Mouse (Mus musculus) neural tube, embryonic 13.5 days (tissue): ENCODE measurements around the gene Tcea3. TPM values are rescaled to one million over a fixed set of nuclear protein-coding genes. Genes with fewer than 3 reads are reported as not detected.

Source experiments
- ATAC-seq: fragments of 200-750 bp; cut with Nextera tagmentation; 2 replicates; pipeline ENCODE4 v1.8.0; 2017; ENCODE audit warnings: low read depth, mild to moderate bottlenecking, moderate TSS enrichment, moderate library complexity
- H3K27ac ChIP-seq: fragments of 300-500 bp; sonication (generic); replicated peaks from 2 replicates; pipeline ENCODE4 v1.5.1; 2015; ENCODE audit warnings: moderate library complexity, mild to moderate bottlenecking, inconsistent platforms
- H3K27me3 ChIP-seq: fragments of 300-500 bp; sonication (generic); 2 replicates; pipeline ENCODE4 v1.6.1; 2015; ENCODE audit warnings: mild to moderate bottlenecking, inconsistent platforms
- H3K36me3 ChIP-seq: fragments of 300-500 bp; sonication (generic); 2 replicates; pipeline ENCODE4 v1.6.1; 2015; ENCODE audit warnings: mild to moderate bottlenecking, inconsistent platforms
- H3K4me1 ChIP-seq: fragments of 300-500 bp; sonication (generic); replicated peaks from 2 replicates; pipeline ENCODE4 v1.6.1; 2015; ENCODE audit warnings: inconsistent platforms
- H3K4me2 ChIP-seq: fragments of 300-500 bp; sonication (generic); 2 replicates; pipeline ENCODE4 v1.6.1; 2015; ENCODE audit warnings: inconsistent platforms, mild to moderate bottlenecking, moderate library complexity
- H3K4me3 ChIP-seq: fragments of 300-500 bp; sonication (generic); 2 replicates; pipeline ENCODE4 v1.5.1; 2015; ENCODE audit warnings: mild to moderate bottlenecking, inconsistent platforms
- H3K9ac ChIP-seq: fragments of 300-500 bp; sonication (generic); 2 replicates; pipeline ENCODE4 v1.6.1; 2015; ENCODE audit warnings: moderate library complexity, mild to moderate bottlenecking, inconsistent platforms
- H3K9me3 ChIP-seq: fragments of 300-500 bp; sonication (generic); 2 replicates; pipeline ENCODE4 v1.6.1; 2016; ENCODE audit warnings: inconsistent platforms
- WGBS: fragments of 180-500 bp; shearing (Covaris S2); methylation state at CpG from one replicate; pipeline ENCODE4 v1.1.7; 2015; 5-methylcytosine and 5-hydroxymethylcytosine counted together
- polyA plus RNA-seq: library from polyadenylated mRNA; unstranded; fragments of >200 nt; fragmentation: Nextera tagmentation; extraction: Ambion mirVana; gene quantifications from 2 replicates; pipeline ENCODE4 v1.2.1, GENCODE M21; 2015

The Tcea3 gene
- polyA plus RNA-seq = 1.9 and 2.6 TPM in 2 replicates

- Histone ChIP-seq H3K27me3 (peaks cover 72% of the 10 kb centered on the region), H3K9me3 (no peaks in the 10 kb centered on the region), H3K36me3 (no peaks in the 10 kb centered on the region), H3K4me3 (peak within 1 kb of the TSS; percentile 40), H3K27ac (no peak within 1 kb of the TSS), H3K9ac (peak within 1 kb of the TSS; percentile 34), H3K4me2 (peak within 1 kb of the TSS; percentile 71), H3K4me1 (peaks cover 39% of the 10 kb centered on the region)
- under 1% methylated on average over 46 of the region's 46 CpGs for WGBS
- ATAC-seq = peak; percentile 49; the same call in 1 of the 2 replicates
Observed at GRCm38 (mm10) chr4:136247729-136248463, at the start of gene Tcea3. TSS of gene Tcea3 (plus strand) at chr4:136247729.

GRCm38 (mm10) chr4:136198846-136199245 is 48.7 kb upstream of the Tcea3 start:
- H3K36me3 ChIP-seq = no peaks in the 10 kb centered on the region
- no peak overlapping the region for H3K4me2 ChIP-seq
- ATAC-seq = no peak
- 72% methylated on average over 7 of the region's 7 CpGs for WGBS
- H3K9me3 ChIP-seq = no peaks in the 10 kb centered on the region
- H3K27me3 ChIP-seq = no peaks in the 10 kb centered on the region
- H3K4me1 ChIP-seq = no peaks in the 10 kb centered on the region
- H3K4me3 ChIP-seq = no peak overlapping the region
- no peak overlapping the region for H3K9ac ChIP-seq
- no peak overlapping the region for H3K27ac ChIP-seq

- H3K4me3 ChIP-seq = no peak overlapping the region
- no peak overlapping the region for H3K27ac ChIP-seq
- H3K27me3 ChIP-seq = no peaks in the 10 kb centered on the region
- H3K9ac ChIP-seq = no peak overlapping the region
- WGBS = 36% methylated on average over 9 of the region's 9 CpGs
- no peak for ATAC-seq
- no peaks in the 10 kb centered on the region for H3K36me3 ChIP-seq
- no peaks in the 10 kb centered on the region for H3K9me3 ChIP-seq
- no peak overlapping the region for H3K4me2 ChIP-seq
- H3K4me1 ChIP-seq = no peaks in the 10 kb centered on the region
Observed at GRCm38 (mm10) chr4:136199562-136200292, 47.8 kb upstream of the Tcea3 start.

GRCm38 (mm10) chr4:136202509-136202908 is 45.0 kb upstream of the Tcea3 start:
- ATAC-seq = no peak
- no peak overlapping the region for H3K27ac ChIP-seq
- peaks cover 17% of the 10 kb centered on the region for H3K4me1 ChIP-seq
- H3K4me2 ChIP-seq = no peak overlapping the region
- no peak overlapping the region for H3K9ac ChIP-seq
- H3K27me3 ChIP-seq = no peaks in the 10 kb centered on the region
- H3K4me3 ChIP-seq = no peak overlapping the region
- no peaks in the 10 kb centered on the region for H3K9me3 ChIP-seq
- WGBS = 6% methylated on average over 9 of the region's 9 CpGs
- no peaks in the 10 kb centered on the region for H3K36me3 ChIP-seq

GRCm38 (mm10) chr4:136204775-136205174 is 42.8 kb upstream of the Tcea3 start:
- no peak for ATAC-seq
- Histone ChIP-seq H3K9me3 (no peaks in the 10 kb centered on the region), H3K27me3 (0 out of 2 replicates have a peak, but pooled peaks cover 5% of the 10 kb centered on the region), H3K4me2 (no peak overlapping the region), H3K36me3 (no peaks in the 10 kb centered on the region), H3K4me1 (peaks cover 29% of the 10 kb centered on the region), H3K27ac (no peak overlapping the region), H3K4me3 (no peak overlapping the region), H3K9ac (no peak overlapping the region)
- 80% methylated on average over 2 of the region's 2 CpGs for WGBS

- WGBS = under 1% methylated on average over 54 of the region's 54 CpGs
- Histone ChIP-seq H3K36me3 (no peaks in the 10 kb centered on the region), H3K9ac (peak within 1 kb of the TSS; percentile 79), H3K4me2 (peak within 1 kb of the TSS; percentile 97), H3K27ac (peak within 1 kb of the TSS; percentile 46), H3K9me3 (no peaks in the 10 kb centered on the region), H3K27me3 (0 out of 2 replicates have a peak, but pooled peaks cover 5% of the 10 kb centered on the region), H3K4me3 (peak within 1 kb of the TSS; percentile 65), H3K4me1 (peaks cover 29% of the 10 kb centered on the region)
- peak; percentile 89 for ATAC-seq
Observed at GRCm38 (mm10) chr4:136206033-136206893, 41.3 kb upstream of the Tcea3 start, which contains the start of gene Asap3. TSS of gene Asap3 (plus strand) at chr4:136206365.

- no peaks in the 10 kb centered on the region for H3K9me3 ChIP-seq
- H3K4me2 ChIP-seq = peak overlapping the region; percentile 97
- H3K4me1 ChIP-seq = peaks cover 29% of the 10 kb centered on the region
- no peak; the same call in 1 of the 2 replicates for ATAC-seq
- H3K4me3 ChIP-seq = peak overlapping the region; percentile 65
- H3K27ac ChIP-seq = peak overlapping the region; percentile 46
- 2% methylated on average over 6 of the region's 6 CpGs for WGBS
- 0 out of 2 replicates have a peak, but pooled peaks cover 5% of the 10 kb centered on the region for H3K27me3 ChIP-seq
- no peaks in the 10 kb centered on the region for H3K36me3 ChIP-seq
- H3K9ac ChIP-seq = peak overlapping the region; percentile 79
Observed at GRCm38 (mm10) chr4:136206943-136207342, 40.6 kb upstream of the Tcea3 start.

- H3K27ac ChIP-seq = no peak overlapping the region
- no peaks in the 10 kb centered on the region for H3K9me3 ChIP-seq
- H3K4me1 ChIP-seq = peaks cover 33% of the 10 kb centered on the region
- H3K27me3 ChIP-seq = 0 out of 2 replicates have a peak, but pooled peaks cover 5% of the 10 kb centered on the region
- no peak overlapping the region for H3K9ac ChIP-seq
- H3K4me2 ChIP-seq = no peak overlapping the region
- H3K4me3 ChIP-seq = no peak overlapping the region
- ATAC-seq = no peak
- H3K36me3 ChIP-seq = no peaks in the 10 kb centered on the region
- 82% methylated on average over 9 of the region's 9 CpGs for WGBS
Observed at GRCm38 (mm10) chr4:136210931-136211330, 36.6 kb upstream of the Tcea3 start.

GRCm38 (mm10) chr4:136213629-136214028 is 33.9 kb upstream of the Tcea3 start:
- no peaks in the 10 kb centered on the region for H3K36me3 ChIP-seq
- H3K9ac ChIP-seq = no peak overlapping the region
- no peak for ATAC-seq
- 0 out of 2 replicates have a peak overlapping the region, but pooled peaks have one; percentile 28 for H3K27ac ChIP-seq
- no peak overlapping the region for H3K4me2 ChIP-seq
- peaks cover 29% of the 10 kb centered on the region for H3K4me1 ChIP-seq
- no peak overlapping the region for H3K4me3 ChIP-seq
- H3K27me3 ChIP-seq = 0 out of 2 replicates have a peak, but pooled peaks cover 3% of the 10 kb centered on the region
- H3K9me3 ChIP-seq = no peaks in the 10 kb centered on the region
- WGBS = 77% methylated on average over 7 of the region's 7 CpGs

- no peak overlapping the region for H3K27ac ChIP-seq
- H3K9ac ChIP-seq = no peak overlapping the region
- H3K4me2 ChIP-seq = no peak overlapping the region
- H3K36me3 ChIP-seq = no peaks in the 10 kb centered on the region
- H3K4me1 ChIP-seq = peaks cover 36% of the 10 kb centered on the region
- ATAC-seq = no peak
- H3K4me3 ChIP-seq = no peak overlapping the region
- H3K27me3 ChIP-seq = 0 out of 2 replicates have a peak, but pooled peaks cover 4% of the 10 kb centered on the region
- H3K9me3 ChIP-seq = no peaks in the 10 kb centered on the region
- 83% methylated on average over 8 of the region's 8 CpGs for WGBS
Observed at GRCm38 (mm10) chr4:136214828-136215227, 32.7 kb upstream of the Tcea3 start.

- no peak for ATAC-seq
- 0 out of 2 replicates have a peak, but pooled peaks cover 9% of the 10 kb centered on the region for H3K27me3 ChIP-seq
- WGBS = 92% methylated on average over 8 of the region's 8 CpGs
Observed at GRCm38 (mm10) chr4:136215576-136215975, 32.0 kb upstream of the Tcea3 start.

More at GRCm38 (mm10) chr4:136215576-136215975, 32.0 kb upstream of the Tcea3 start:
- Histone ChIP-seq H3K9ac (no peak overlapping the region), H3K4me3 (no peak overlapping the region), H3K27ac (no peak overlapping the region), H3K36me3 (no peaks in the 10 kb centered on the region), H3K4me2 (no peak overlapping the region), H3K9me3 (no peaks in the 10 kb centered on the region), H3K4me1 (peaks cover 44% of the 10 kb centered on the region)
